Mouse (Mus musculus): ENCODE data around the gene Aggf1. TPM values are rescaled to one million over a fixed set of nuclear protein-coding genes. Genes with fewer than 3 reads are reported as not detected.

Aggf1 gene
- 19.6 and 21.0 TPM in 2 replicates for polyA plus RNA-seq (2012; rRNA removed)

DNA sequence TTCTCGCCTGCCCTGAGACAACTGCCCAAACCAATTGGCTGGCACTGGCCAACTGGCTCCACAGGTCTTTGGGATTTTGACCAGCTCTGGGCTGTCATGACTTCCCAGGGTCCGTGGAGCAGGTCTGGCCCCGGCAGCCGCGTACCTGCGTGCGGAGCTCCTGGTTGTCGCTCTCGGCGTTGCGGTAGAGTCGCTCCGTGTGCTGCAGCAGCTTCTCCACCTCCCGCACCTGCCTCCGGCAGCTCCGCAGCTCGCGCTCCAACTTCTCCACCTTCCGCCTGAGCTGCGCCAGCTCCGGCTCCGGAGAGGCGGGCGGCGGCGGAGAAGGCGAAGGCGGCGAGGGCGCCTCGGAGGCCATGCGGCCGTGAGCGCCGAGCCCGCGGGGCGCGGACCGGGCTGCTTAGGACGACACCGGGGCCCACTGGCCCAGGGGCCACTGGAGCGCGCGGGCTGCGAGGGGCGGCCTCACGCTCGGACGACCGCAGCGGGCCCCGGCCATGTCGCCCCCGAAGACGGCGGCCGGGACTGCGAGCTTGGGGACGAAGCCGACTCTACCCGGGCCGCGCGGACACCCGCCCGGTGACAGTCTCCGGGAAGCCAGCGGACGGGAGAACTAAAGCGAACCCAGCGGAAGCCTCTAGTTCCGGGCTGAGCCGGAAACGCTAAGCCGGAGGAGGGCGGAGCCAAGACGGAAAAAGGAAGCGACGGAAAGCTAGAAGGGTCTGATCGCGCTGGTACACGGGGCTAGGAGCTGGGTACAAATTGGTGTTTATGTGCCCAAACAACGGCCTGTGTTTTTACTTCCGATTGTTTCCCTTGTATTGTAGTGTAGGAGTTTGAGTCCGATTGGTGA, at the start of gene Aggf1:
Gene Aggf1, minus strand, starts transcription at position 652 of the 853 bp plus-strand sequence.

GRCm38 (mm10) chr13:95323400-95323799, 51.8 kb downstream of the Aggf1 start, which contains the start of gene Zbed3:
Gene Zbed3, plus strand, starts transcription at chr13:95323612.

Other genes with a start within 250 kb of the Aggf1 start
- gene Pde8b, start 125.0 kb downstream of the Aggf1 start, polyA plus RNA-seq (2012; rRNA removed): 7.1 and 7.4 TPM in 2 replicates
- 23.0 and 25.8 TPM in 2 replicates for gene Zbed3, start 51.7 kb downstream of the Aggf1 start, polyA plus RNA-seq (2012; rRNA removed)
- 0.06 TPM in 1 of 2 replicates, not detected in the other for gene Crhbp, start 69.6 kb upstream of the Aggf1 start, polyA plus RNA-seq (2012; rRNA removed)
- 0.64 TPM in 1 of 2 replicates, not detected in the other for gene S100z, start 103.4 kb upstream of the Aggf1 start, polyA plus RNA-seq (2012; rRNA removed)
- gene F2rl1, start 149.9 kb upstream of the Aggf1 start, polyA plus RNA-seq (2012; rRNA removed): 46.8 and 48.4 TPM in 2 replicates
- gene F2r, start 243.1 kb upstream of the Aggf1 start, polyA plus RNA-seq (2012; rRNA removed): 21.1 and 24.2 TPM in 2 replicates

All from colon, adult 2 months (tissue).